Mouse (Mus musculus) retina, postnatal 1 day (tissue): ENCODE measurements around the gene Tmem140.

Experiments
- DNase-seq: peaks from one replicate; pipeline ENCODE4 v3.0.0-alpha.2; 2012

The Tmem140 gene

DNA sequence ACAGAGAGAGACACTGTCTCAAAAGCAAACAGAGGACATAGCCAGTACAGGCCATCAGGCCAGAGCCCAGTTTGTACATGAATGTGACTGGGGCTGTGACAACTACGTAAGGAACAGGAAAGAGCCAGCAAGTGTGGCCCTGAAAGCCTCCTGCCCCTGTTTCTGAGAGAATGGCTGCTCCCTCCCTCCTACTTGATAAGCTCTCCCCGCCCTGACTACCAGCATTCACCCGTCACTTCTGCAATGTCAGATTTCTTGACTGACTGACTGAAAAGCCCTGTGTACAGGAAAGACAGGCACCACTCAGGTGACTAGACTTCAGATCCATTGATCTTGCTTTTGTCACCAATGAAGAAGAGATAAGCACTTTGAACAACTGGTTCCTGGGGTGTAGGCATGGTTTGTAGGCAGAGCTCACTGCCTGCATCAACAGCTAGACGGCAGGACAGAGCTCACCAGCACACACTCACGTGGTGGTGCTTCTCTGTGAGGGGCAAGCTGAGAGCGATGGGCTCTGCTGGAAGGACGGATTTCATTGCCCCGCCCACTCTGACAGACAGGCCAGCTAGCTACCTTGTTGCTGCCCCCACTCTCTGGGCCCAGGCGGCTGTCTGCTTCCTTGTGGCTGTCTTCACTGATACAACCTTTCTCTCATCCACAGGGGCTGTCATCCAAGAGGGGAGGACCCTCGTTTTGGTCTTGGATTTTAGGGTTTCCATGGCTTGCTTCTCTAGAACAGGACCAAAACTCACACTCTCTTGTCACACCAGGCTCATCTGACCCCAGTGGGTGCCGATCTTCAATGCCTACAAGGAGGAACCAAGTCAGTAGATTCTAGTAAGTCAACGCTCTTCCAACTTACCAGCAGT is 13.3 kb downstream of the Tmem140 start:
- no peak for DNase-seq

DNA sequence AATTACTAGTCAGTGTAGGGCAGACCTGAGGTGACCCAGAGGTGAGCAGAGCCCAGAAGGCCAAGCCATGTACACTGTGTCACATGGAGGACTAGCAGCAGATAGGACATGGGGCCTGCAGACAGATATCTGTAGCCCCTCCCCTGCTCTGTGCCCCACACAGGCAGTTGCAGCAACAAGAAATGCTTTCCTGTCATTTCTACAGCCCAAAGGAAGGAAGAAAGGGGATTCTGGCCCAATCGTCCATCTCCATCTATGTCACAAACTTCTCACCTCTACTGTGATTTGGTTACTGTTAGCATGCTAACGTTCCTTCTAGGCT is 13.8 kb downstream of the Tmem140 start:
- DNase-seq: no peak

DNA sequence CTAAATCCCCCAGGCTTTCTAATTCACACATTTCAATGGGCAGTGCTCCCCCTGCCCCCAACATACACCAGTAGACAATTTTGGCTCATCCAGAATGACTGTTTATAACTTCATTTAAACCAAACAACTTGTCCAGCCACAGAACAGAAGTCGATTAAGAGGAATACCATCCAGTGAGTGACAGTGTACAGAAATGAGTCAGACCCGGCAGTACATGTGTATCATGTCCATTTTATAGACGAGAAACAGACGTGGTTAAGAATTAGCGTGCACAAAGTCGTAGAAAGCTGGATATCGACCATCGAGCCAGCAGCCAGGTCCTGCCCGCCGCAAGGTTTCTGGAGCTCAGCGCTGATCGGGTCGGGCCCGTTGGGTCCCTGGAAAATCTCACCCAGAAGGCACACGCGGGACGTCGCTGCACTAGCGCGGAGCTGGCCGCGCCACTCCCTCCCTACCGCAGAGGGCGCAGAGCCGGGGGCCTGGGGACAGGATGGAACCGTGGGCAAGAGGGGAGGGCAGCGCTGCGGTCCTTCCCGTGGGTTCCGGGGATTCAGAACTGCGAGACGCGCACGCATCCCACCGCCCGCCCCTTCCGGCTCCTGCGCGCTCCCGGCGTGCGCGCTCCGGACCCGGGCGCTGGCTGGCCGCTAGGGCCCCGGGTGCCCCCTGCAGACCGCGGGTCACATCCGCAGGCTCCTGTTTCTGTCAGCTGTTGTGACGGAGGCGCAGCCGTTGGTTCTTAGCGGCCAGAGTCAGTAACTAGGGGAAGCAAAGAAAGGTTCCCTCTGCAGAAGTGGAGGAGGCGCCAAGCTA is 14.8 kb downstream of the Tmem140 start, which contains the start of gene Cyren:
Cyren (minus strand) TSS at position 552 of the 813 bp plus-strand sequence.
- peak; percentile 97 for DNase-seq

DNA sequence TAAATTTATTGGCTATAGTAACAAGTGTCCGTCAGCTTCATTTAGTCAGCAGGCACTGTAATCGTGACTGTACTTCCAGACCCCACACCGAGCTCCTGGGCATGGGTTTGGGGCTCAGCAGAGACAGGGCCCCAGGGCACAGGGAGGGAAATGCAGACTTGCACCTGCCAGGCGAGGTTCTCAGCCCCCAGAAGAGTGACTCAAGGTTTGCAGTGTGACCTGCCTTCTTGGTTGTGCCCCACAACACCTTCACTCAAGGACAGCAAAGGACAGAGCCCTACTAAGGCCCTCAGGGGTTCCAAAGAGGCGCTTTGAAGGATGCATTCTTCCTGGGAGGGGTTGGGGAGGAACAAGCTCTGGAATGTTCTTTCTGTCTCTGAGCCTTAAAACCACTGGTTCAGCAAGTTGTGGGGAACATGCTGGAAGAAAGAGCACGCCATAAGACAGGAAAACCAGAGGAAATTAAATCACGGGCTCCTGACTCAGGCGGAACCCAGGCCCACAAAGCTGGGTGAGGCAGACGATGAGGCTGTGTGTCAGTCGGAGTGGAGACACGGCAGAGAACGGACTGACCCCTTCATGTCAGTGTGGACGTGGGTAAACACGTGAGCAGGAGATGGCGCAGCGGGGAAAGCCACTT is 16.3 kb downstream of the Tmem140 start:
- DNase-seq: no peak

DNA sequence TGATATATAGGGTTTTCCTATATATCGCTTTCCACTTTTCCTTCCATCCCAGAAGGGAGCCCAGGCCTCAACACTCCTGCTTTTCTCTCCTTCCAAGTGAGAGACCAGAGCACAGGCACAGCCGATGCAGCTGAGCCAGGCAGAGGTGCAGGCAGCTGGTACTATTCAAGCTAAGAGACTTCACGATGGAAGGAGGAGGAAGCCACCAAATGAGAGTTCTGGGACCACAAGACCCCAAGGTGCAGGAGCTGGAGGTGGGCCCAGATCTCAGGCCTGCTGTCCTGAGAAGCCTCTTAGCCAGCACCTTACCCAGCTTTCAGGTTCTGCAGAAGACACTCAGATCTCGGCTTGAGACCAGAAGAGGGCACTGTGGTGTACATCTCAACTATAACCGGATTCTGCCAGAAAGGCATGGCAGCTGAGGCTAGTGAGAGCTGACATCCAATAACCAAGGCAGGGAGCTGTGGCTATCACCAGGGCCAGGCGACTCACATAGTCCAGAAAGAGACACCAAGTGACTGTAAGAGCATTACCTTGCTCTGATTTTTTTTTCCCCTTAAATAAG is 17.0 kb downstream of the Tmem140 start:
- DNase-seq: peak; percentile 68

DNA sequence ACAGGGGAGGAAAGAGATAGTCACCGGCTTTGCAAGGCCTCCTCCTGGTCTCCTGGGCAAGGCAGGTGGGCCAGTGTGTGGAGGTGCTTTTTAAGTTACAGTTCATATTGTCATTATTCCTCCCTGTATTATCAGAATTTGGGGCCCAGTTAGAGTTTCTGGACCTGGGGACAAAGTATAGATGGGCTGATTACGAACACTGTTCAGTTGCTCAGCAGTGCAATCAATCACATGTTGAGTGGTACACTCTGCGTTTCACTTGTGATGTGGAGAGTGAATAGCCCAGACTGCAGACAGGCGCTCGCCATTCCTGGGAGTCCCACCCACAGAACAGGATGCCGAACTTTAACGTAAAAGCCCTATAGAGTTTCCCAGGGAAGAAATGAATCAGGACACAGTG is 21.8 kb downstream of the Tmem140 start:
- no peak for DNase-seq

DNA sequence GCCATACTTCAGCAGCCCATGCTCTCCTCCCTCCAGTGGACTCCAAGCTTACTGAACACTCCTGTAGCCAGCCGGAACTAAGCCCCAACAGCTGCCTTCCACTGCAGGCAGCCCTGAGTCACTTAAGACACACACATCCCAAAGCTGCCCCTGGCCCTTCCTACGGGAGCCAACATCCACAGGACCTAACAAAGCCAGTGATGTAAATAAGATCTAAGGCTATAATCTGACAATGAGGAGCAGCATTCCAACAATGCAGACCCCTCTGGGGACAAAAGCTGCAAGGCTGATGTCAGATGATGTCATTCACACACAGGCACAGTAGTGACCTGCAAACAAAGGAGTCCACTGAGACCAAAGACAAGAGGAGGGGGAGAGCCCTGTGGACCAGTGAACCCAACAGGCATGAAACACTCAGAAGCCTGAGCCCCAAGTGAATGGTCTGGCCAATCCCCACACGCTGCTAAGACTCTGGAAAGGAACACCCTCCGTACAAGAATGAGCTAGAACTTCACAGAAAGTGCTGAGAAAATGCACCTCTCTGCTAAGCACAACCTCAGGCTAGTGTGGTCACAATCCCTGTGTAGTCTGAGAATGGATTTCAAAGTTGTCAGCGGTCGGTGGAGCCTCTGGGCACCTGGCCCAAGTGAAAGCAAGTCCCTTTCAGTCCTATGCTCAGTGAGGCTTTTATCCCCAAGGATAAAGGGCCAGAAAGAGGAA is 24.3 kb downstream of the Tmem140 start:
- peak; percentile 90 for DNase-seq

DNA sequence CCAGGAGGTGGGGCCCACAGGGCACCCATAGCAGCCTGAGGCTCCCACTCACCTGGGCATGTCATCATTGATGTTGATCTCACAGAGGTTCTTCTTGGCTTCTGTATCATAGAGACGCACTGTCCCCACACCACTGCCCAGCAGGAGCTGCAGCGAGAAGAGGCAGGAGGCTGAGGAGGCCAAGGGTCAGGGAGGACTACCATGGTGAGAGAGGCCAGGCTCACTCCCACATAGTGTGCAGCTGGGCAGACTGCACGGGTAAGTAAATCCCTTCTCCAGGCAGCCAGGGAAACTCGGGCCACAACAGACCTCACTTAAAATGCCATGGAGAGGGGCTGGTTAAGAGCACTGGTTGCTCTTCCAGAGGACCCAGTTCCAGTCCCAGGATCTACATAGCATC is 26.2 kb downstream of the Tmem140 start:
- DNase-seq: no peak

DNA sequence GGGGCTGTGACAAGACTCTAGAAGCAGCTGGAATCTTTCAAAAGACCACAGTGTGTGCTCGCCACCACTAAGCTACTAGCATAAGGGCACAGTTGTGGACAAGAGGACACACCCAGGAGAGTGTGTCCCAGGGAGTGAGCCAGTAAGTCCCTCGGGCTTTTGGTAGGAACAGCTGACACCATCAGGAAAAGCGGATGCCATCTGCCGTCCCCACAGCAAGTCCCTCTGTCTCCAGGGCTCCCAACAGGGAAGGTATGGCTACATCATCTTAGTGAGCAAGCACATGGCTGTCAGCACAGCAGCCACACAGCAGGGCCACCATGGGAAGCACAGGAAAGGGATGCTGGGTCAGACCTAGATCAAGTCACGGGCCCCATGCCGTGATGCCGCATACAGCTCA is 32.6 kb downstream of the Tmem140 start:
- no peak for DNase-seq

DNA sequence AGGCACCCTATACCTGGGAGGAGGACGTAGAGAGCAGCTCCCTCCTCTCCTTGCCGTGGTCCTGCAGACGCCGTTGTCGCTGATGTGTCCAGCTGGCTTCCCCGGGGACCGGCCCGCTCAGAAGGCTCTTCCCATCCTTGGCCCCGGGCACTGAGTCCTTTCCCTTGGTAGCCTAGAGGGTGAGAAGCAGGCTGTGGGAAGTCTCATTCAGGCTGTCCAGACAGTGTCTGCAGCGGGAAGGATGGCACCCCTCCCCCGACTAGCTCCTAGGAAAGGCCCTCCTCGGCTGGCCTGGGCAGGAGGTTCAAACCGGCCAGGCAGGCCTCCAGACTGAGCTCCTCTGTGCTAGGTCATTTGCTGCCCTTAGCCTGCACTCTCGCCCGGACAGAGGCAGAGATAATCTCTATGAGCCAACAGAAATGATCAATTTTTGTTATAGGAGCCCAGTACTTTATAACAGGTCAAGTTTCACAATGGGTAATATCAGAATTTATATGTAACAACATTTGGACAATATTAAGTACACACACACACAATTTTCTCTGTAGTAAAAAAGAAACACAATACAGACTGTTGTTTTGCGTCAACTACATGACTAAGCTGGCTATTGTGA is 33.3 kb downstream of the Tmem140 start:
- no peak for DNase-seq

DNA sequence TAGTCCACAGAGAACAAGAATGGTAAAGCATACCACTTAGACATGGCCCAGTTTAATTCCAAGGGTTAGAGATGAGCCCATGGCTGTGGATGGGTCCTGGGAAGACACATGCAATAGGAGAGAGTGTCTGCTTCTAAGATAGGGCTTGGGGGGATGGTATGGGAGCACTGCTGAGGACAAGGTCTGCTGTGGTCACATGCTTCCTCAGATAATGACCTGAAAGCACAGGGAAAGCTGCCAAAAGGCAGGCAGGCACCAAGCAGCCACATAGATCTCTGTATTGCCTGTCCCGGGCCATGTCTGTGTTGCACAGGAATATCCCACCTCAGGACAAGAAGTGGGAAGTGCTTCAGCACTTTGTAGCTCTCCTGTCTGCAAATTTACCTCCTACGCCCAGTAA is 36.2 kb downstream of the Tmem140 start:
- no peak for DNase-seq

DNA sequence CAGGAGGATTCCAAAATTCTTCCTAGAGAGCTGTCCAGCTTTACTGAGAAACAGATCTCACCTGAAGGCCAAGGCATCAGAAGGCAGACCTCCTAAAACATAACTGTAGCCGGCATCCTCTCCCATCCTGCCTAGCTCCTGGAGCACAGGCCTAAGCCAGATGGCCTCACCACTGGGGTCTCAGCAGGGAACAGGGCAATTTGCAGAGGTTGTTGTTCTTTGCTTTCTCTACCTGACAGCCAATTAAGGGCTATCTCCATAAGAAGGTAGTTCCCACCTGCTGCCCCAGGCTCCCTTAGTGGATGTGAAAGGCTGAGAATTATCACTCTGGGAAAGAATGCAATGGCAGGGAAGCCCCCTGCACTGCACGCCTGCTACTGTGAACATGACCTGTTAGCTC is 38.0 kb downstream of the Tmem140 start:
- DNase-seq: no peak

DNA sequence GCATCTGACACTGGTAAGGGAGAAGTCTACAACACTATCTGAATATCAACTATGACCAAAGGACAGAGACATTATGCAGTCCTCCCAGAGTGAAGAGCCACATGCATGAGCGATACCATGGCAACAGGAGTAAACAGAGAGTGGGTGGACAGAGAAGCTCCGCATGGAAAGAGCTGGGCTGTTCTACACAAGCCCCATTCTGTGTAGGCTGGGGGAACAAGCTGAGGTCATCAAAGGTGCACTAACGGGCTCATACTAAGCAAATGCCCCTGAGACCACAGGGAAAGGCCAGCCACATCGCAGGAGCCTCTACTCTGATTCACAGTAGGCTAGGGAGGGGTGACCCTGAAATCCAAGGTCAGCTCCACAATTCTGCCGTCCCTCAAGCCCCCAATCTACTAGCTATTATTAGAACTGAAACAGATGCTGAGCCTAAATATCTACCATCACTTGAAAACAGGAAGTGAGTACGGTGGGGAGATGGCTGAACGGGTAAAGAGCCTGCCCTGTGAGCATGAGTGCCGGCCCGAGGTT is 39.0 kb downstream of the Tmem140 start:
- DNase-seq: no peak

DNA sequence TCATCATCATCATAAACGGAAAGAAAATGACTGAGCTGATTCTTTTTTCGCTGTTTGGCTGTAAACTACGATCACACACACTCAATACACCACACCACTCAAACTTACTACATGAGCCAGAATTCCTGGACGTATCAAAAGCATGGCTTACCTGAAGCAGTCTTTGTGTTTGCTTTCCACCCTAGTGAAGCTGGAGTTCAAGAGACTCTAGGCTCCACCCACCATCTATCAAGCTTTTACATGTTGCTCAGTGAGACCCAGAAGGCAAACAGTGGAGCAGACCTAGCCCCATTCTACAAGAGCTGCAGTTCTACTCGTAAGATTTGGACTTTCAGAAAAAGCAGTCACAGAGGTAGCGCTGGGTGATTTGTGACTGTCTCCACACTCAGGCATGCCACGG is 39.6 kb downstream of the Tmem140 start:
- no peak for DNase-seq

DNA sequence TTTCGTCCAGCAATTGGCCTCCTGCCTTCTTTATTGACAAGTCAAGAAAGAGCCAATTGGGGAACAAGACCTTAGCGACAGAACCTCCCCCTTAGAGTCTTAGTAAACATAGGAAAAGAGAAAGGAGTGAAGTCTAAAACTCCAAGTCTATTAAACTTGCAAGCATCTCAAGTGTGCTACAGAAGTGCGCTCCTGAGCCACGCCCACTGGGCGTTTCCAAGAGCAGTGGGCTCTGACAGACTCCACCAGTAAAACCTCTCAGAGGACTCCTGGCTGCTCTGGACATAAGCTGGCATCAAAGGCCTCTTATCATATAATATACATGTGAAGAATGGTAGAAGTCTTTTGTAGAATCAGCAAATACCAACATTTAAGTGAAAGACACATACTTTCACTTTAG is 40.5 kb downstream of the Tmem140 start:
- DNase-seq: no peak

DNA sequence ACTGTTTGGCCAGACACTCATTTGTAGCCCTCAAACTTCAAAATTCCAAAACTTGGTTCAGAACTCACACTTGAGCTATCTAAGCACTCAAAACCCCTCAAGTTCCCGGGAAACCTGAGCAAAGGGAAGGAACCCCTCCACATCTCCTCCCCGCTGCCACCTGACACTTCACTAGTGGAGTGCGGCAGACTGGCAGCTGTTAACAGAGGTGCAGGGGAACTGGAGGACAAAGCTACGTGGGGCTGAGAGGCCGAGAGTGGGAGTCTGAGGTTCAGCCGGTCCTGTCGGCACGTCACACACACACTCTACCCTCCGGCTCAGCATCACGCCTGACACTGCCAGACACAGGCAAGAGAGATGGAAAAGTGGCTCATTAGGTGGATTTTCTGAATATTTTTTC is 40.9 kb downstream of the Tmem140 start:
- no peak for DNase-seq

DNA sequence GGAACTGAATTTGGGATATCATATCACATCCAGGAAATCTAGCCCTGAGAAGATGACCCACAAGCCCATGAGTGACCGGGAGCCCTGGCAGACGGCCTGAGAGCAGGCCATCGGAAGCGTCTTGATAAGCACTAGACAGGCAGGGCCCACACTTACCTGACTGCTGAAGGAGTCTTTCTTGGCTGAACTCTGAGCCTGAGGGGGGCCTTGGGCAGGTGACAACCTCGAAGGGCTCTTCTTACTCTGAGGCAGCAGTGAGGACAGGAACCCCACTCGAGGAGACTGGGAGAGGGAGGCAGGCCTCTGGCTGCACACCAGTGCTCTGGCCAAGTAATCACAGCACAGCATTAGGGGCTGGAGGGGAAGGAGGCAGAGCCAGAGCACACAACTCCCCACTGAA is 41.4 kb downstream of the Tmem140 start:
- DNase-seq: no peak

DNA sequence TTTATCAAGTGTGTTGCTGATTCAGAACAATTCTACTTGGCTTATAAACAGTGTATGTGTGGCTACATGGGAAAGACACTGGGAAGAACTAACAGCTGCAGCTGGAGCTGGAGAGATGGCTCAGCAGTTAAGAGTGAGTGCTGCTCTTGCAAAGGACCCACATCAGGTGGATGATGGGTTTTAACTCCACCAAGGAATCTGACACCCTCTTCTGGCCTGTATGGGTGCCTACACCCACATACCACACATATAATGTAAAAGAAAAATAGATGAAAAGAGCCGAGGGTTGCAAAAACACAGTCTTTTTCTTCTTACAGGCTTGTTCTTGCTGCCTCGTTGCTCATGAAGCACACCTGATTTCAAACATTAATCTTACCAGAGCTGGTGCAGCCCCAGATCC is 43.2 kb downstream of the Tmem140 start:
- no peak for DNase-seq

DNA sequence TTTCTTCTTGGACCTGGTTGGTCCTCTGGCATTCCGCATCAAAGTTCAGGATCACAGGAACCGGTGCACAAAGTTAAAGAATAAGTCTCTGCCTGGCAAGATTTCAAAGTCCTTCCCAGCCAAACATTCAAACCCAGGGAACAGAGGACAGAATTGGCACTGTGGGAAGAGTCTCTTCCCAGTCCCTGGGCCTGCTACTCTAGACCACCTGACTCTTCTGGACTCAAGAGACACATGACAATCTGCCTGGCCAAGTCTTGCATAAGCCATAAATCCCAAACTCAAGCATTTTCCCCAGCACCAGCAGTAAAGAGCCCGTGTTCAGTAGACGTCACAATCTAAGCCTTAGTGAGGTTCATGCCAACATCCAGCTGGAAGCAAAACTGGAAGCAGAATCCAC is 43.7 kb downstream of the Tmem140 start:
- DNase-seq: no peak

DNA sequence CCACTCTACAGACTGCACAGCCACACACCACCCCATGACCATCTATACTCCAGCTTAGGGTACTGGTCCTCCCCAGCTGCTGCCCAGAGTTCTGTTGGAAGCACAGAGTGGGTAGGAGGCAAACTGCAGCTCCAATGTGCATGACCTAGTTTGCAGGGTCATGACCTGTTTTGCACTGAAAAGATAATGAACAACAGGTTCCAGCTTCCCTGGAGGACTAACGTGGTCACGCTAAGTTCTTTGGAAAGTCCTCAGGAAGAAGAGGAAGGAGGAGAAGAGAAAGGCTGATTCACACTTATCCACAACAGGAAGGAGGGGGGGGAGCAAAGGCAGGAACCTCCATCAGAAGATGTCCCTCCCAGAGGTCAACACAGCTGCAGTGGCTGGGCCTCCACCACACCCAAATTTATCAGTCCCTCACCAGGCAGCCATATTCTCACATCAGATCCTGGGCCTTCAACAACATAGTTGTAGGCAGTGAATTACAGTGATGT is 44.2 kb downstream of the Tmem140 start:
- peak; percentile 16 for DNase-seq

DNA sequence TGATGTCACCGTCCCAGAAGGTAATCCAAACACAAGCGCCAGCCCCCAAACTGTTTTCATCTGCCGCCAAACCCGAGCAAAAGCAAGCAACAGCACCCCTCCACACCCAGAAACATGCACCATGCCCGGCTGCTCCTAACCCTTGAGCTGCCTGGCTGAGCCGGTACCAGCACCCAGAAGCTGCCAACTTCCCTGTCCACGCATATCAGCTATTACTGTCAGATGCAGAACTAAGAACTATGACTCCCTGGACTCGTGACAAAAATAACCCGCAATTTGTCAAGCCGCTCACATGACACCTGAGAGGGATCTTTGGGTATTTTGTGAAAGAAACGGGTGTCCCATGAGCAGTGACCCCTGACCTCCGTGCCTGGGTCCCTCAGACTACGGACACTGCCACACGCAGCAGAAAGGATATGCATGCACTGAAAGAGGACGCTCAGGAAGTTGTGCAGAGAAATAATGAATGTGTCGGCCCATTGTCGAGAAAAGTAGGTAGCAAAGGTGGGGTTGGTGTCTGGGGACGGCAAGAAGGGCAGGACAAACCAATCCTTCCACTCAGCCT is 44.8 kb downstream of the Tmem140 start:
- no peak for DNase-seq
